Mouse (Mus musculus): Measurements from ENCODE around the gene Myo3b.

Gene Myo3b

DNA sequence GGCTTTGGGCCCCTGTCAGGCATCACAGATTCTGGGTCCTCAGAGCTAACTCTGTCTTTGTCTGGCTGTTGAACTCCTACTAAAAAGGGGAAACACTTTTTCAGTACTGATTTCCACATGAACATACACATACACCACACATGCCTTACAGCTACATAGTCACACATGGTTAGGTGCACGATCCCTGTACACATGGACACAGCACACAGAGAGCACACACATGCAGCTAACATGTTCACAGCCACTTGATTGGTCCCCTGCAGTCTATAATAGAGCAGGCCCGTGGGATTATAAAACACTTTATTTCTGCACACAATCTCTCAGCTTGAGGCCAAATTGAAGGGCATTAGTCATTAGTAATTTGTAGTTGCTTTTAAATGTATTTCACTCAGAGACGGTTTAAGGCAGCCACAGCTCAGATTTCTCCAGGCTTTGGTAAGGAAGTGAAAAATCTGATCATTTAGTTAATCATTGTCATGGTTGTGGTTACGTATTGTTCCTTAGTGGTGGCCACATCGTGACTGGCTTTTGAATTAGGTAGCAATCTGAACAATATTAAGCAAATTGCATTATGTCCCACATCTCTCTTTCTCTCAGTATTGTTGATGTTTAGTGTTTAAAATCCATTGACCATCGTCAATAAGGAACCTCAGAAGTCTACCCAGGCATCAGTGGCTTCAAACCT is 27.6 kb downstream of the Myo3b start:
- DNase-seq = peak; percentile 10 to 57

DNA sequence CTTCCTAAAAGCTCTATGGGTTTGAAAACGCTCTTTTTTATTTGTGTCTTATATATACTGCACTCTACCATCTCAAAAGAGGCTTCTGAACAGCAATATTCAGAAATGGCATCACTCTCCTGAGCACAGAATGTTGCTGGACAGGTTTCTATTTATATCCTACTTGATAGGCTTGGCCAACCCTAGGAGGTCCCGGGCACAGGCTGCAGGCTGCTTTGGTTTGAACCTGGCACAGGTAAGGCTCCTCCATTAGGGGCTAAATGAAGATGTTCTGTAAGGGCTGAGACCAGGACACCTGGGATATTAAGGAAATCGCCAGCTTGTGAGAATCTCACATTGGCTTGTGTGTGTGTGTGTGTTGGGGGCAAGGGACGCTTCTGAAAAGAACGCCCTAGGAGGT is 30.9 kb downstream of the Myo3b start:
- DNase-seq = peak; percentile 38 to 68

DNA sequence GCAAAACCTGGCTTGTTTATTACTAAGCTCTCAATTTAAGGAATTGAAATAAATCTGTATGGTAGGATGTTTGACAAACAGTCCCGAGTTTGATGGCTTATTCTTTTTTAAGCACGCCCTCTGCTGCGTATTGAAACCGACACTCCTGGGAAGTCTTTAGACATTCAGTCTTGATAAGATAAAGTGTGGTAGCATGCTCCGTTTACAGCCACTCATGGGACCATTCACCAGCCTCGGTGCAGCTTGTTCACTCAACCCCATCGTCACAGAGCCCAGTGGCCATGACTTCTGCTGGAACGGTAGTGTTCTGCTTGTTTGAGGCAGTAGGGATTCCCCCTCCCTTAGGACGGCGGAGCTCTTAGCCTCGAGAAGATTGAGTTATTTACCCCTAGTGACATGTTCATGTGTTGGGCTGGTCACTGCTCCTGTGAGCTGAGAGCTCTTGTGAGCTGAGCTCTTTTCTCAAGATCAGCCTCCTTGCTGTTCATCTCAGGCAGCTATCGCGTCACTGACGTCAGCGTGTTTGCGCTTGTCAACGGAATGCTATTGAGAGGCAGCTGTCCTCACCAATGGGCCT is 44.6 kb downstream of the Myo3b start:
- DNase-seq = no peak

DNA sequence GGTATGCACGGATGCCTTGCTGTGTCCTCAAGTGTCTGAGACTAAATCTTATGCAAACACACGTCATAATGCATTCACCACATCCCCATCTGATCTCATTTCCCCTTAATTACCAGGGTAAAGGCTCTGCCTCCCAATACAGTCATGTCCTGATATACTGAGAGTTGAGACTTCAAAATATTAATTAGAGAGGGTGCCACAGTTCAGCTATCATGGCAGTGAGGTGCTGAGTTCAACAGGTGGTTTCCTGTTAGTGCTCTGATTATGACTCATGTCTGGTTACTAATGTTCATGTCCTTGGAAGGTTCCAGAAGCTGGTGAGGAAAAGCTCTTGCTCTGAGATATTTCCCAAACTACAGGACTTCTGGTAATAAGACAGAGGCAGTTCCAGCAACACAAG is 52.3 kb downstream of the Myo3b start:
- no peak for DNase-seq

DNA sequence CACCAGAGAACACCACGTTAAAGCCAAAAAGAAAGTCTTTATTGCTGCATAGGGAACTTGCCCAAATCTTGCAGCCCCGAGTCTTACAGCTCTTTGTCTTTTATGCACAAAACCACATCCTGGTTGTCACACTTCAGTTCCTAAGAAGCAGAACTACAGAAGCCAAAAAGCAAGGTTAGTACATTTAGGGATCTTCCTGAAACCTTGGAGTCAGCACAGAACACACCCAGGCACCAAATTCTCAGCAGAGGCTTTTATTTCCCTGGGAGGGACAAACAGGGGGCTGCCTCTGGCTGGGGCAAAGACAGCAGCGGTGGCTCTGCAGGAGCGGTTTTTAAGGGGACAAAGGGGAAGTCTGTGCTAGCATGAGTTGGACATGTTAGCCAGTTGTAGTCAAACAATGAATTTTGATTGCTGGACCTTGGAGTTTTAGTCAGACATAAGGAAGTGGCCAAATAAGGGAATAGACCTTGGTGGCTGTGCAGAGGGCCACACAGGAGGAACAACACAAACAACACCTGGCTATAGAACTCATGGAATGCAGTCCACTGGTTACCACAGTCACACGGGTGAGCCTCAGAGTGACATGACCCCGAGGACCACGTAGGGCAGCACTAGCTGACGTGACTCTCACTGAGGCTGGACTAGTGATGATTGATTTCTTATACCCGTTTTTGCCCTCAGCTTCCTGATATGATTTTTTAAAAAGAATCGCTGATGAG is 53.0 kb downstream of the Myo3b start:
- DNase-seq = no peak

DNA sequence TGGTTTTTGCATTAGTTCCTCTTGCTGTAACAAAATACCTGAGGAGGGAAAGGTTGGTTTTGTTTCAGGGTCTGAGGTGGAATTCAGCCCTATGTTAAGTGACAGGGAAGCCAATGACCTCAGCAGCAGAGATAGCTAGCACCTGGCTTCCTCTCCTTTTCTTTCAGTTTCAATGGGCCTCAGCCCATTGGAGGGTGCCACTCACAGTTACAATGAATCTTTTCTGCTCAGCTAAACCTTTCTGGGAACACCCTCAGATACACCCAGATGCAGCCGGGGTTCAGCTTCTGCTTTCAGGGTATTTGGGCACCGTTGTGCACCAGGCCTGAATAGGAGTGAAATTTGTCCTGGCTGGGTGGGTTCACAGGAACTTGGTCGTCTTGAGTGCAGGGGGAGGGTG is 53.7 kb downstream of the Myo3b start:
- DNase-seq = no peak

DNA sequence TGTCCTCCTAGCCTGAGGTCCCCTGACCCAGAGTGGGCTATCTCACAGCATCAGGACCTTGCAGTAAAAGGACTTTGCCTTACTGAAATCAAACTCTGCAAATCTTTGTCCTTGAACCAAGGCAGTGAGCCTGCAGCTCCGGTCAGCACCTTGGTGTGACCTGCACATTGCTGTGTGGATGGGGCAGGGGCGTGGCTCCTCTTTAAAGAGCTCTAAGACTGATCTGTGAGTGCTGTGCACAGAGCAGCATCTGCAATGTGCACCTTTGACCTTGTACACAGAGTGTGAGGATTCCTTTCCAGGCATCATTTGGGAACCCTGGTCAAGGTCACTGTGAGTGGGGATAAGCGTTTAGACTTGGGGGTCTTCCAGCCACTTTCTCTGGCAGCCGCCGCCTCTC is 55.5 kb downstream of the Myo3b start:
- no peak for DNase-seq

DNA sequence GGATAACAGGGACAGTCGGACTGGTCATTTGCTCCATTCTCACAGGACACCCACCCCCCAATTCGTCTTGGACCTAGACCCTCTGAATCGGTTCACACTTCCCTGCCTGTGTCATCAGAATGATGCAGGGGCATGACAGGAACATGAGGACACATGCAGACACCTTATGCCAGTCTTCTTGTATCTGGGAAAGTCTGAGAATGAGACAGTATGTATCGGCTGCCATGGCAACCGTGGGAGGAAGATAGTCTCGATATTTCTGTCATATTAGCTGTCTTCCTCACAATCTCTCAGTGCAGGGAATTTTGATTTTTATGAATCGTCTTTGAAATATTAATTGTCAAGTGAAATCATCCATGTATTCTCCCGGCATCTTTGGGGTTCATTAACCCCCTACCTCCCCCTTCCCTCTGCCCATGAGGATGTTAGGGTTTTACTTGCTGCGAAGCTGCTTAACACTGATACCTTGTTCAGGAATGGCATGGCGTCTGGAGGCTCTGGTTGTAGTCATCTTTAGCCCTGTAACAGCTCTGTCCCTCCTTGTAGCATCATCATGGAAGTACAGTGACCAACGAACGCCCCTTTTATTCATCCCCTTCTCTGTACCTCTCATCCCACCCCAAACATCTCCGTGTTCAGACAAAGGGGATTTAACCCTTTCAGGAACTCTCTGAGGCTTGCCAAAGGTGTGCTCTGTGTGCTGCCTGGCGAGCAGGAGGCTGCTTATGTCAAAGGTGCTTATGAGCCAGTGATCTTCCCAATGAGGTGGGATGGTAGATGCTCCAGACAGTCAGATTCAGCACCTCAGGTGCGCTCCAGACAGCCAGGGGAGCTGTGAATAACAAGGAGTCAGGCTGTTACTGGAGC is 58.5 kb downstream of the Myo3b start:
- DNase-seq = no peak

DNA sequence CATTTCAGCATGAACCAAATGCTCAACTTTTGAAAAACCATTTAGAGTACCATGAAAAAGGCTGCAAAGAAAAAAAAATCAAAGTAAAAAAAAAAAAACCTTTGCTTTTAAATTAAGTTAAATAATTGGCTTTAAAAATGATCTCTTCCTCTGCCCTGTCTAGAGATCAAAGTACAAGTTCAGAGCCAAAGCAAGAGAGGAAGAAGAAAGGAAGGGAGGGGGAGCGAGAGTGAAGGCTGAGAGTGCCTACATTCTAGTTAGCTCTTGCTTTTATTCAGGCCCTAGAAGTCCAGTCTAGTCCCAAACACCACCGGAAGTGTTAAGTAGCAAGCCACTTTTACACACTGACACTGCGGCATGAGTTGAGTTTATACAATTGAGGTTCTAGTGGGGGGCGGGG is 60.5 kb downstream of the Myo3b start:
- DNase-seq = no peak

DNA sequence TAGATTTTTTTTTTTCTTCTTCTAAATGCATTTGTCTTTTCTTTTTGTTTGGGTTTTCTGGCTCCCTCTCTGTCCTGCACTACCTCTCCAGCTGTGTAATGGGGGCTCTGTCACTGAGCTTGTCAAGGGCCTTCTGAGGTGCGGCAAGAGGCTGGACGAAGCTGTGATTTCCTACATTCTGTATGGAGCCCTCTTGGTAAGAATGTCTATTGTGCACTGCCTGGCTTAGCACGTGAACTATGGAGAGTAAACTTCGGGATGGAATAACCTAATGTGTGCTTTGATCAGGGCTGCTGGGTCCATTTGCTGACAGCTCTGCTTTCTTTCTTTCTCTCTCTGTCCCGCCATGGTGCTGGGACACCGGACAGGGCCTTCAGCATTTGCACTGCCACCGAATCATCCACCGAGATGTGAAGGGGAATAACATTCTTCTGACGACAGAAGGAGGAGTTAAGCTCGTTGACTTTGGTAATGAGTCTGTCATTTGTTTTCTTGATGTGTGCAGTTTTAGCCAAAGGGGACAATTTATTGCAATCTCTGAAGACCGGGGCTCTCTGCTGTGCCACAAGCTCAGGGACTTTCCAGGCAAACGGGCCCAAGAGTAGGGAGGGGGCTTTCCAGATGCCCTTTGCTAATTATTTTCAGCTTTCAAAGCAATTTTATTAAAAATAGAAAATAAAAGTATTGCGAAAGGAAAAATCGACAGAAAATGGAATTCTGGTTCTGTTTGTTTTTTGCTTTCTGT is 66.5 kb downstream of the Myo3b start:
- no peak for DNase-seq

DNA sequence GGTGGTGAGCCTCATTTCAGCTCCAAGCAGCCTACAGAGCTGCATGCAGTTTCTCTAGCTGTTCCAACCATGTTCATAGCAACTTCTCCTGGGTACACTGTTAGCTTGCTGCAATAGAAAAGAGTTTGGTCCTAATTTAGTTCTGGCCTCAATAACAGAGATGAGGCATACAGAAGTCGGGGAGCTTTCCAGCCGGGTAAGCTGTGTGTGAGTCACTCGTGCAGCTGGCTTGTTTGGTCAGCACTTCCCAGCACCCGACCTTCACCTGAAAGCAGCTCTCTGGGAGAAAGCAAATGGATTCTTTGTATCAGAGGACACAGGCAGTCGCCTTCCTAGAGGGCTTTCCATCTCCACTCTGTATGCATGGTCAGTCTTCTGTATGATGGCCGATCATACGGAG is 70.1 kb downstream of the Myo3b start:
- no peak for DNase-seq

DNA sequence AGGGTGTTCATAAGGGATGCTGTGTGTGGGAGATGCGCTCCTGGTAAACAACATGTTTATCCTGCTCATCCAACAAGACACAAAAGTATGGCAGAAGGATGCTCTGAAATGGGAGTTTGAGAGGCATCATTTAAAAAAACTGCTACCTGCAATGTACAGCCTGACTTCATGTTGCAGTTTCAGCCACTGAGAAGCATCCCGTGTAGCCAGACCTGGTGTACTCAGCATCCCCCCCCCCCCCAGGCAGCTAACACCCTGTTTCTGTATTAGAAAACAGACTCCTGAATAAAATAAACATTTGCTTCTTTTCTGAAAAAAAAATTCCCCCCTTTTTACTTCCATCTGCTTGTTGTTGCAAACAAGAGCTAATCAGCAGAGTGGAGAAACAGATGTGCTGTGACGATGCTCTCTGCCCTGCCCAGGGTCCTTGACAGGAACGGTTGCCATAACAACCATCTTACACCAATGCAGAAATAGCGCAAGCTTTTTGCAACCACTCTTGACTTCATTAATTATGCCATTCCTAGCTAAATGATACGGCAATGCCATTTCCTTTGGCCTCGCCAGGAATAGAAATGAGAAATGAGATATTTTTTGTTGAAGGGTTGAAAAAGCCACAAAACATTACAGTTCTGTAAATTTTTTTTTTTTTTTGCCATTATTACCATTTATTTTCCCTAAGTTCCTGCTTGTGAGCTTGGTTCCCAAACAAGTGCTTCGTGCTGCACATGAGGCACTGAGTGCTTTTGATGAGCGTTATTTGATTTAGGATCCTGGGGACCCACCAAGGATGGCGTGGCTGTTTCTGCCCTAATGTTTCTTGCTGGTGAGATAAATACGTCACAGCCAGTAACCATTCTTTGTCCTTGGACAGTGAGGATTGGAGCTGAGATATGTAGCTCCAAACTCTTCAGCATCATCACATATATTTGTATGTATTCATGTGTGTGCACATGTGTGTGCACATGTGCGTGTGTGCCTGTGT is 75.2 kb downstream of the Myo3b start:
- no peak for DNase-seq

DNA sequence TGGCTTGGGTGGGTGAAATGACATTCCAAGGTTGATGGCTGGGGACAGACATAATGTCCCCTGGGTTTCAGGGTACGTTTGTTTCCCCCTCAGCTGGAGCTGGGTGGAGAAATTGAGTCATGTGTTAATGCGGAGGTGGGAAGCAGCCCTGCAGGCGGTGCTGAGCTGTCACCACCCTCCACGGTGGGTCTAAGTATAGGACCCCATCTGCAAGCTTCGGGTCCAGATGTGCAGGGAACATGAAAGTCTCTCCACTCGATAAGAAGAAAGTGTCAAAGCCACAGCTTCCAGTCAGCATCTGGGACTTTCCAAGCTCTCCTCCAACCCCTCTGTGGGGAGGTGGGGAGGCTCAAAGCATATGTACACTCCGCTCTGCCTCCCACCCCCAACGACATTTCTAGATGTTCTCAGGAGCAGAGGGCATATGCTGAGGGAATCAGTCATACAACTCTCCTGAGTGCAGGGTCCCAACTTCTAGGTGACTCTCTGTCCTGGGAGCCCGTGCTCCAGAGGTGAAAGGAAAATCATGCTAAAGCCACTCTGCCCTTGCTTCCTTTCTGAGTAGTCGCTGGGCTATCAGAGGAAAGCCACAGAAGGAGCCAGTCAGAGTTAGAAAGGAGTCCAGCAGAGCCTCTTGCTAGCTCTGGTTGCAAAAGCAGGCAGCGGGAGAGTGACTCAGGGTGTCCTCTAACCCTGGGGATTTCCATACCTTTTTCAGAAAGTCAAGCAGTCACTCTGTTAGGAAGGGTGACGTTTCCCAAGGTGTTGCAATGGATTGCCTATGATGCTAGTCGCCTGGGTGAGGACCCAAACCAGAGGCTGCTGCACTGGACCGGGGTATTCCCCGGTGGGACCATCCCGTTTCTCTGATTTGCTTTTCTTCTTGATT is 79.7 kb downstream of the Myo3b start:
- DNase-seq = no peak

DNA sequence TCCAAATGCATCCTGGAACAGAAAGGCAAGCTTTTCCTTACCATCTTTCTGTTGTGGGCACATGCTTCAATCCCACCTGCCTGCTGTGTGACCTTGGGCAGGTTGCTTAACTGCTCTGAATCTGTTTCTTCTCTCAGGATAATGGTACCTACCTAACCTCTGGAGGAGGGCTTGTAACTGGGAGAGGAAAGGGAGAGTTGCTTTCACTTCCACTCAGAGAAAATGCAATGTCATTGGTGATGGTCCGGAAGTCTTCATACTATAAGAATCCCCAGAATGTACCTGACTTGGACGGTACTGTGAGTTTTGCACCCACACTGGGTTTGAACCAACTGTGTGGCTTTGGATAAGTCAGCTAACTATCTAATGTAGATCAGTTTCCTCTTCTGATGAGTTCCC is 80.3 kb downstream of the Myo3b start:
- DNase-seq = no peak

DNA sequence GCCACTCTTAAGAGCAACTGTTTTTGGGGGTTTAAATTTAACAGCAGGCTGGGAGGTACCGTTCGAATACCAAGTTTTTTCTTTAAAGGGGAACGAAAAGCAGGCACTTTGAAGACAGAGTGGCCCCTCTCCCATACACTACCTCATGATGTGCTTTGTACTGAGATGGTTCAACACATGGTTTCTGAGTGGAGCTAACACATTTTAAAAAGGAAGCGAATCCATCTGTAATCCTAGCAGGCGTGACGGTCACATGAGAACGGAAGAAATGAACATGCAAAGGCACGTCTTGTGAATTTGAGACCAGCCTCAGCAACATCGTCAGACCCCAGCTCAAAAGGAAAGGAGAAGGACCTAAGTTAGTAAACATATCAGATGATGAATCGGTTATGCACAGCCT is 87.4 kb downstream of the Myo3b start:
- no peak for DNase-seq

DNA sequence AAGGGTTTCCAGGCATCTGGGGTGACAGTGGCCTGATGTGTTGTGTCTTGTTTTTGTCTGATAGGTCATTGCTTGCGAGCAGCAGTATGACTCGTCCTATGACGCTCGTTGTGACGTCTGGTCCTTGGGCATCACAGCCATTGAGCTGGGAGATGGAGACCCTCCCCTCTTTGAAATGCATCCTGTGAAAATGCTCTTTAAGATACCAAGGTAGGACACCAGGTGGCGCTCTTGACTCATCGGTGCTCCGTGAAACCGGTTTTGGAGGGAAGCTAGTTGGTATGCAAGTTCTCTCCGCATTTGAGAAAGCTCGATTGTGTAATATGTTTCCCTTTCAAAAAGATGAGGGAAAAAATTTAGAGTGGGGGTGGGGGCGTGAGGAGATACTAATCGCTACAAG is 87.9 kb downstream of the Myo3b start:
- DNase-seq = peak; percentile 32 to 69

DNA sequence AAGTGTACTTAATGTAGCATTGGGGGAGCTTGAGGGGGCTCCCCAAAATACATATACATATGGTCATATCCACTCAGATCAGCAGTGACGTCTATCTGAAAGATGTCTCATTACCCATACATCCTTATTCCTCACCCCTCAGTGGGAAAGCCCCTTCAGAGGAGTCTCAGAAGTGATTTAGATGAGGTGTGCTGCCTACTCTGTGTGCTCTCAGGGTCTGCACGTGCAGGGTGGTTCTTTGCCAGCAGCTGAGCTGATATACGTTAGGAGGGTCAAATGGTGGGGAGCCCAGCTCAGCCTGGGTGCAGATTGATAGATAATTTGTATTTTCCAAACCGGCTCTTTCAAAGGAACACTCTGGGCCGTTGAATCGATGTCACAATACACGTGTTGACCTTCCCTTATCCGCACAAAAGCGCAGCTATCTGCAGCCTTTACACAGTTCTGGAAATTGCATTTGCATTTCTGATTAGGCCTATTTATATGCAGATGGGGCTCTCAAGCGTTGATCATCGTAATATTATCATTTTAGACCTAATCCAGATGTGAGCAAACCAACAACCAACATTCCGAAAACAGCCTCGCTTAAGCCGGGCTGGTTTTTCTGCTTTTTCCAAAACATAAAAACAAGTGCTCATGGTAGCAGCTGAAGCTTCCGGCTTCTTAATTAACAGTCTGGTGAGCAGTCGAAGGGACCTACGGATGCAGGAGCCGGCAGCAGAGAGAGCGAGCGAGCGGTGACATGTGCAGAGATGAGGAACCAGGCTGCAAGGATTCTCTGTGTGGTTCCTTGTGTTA is 88.6 kb downstream of the Myo3b start:
- DNase-seq = no peak

DNA sequence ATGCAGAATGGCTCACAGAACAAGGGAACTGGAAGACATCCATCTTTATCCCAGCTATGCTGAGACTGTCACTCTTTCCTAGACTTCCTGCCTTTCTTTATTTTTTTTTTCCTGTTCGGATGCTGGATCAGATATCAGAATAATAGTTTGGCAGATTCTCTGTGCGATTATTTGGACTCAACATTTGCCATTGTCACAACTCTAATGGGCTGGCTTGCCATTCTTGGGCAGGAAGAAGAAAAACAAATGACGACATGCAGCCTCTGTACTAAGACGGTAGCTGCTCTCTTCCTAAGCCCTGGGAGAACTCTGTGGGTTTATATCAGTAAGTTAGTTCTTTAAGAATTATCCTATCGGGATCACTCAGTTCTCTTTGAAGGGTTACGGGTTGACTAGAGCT is 89.7 kb downstream of the Myo3b start:
- no peak for DNase-seq

DNA sequence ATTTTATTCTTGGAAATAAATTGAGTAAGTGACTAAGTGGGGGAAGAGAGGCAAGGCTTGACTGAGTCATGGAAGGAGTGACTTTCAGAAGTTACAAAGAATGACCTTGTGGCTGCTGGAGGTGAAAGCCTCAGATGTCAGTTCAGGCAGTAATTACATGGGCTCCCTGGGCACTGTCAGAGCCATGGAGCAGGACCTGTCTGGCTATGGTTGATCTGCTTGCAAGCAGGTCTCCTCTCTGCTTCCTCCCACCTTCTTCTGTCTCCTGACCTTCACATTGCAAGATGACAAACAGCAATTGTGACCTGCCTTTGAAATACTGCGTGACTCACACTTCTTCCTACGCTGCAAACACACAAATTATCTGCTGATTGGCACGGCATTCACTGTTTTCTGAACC is 90.6 kb downstream of the Myo3b start:
- no peak for DNase-seq

DNA sequence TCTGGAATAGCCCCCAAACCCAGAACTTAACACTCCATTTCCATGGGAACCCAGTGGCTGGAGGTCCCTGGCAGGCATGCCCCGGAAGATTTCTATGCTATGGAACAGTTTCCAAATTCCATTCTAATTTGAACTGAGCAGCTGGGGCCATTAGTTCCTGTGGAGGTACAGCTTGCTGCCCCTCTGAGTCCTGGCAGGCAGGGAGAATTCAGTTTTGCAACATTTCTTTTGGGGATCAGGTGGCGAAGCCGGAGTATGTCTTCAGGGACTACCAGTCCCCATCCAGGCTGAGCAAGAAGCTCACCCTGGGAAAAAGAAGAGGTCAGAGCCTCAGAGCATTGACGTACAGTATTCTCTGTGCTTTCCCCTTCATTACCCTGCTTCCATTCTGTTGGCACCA is 94.4 kb downstream of the Myo3b start:
- no peak for DNase-seq
